Mouse (Mus musculus) liver, embryonic 12.5 days (tissue): ENCODE measurements at regions not wholly inside any gene's neighbourhood (a gene's known extent, or its start where the extent isn't known, plus 50 kb on each side); places are given as distances from the start of the nearest gene placed in this dataset.
"Not testable (repeated sequence)": the region's sequence is repeated elsewhere in the genome, so short reads cannot be mapped to it uniquely, and the experiment has no call there.

ENCODE experiments used
- ATAC-seq: fragments of 200-750 bp; cut with Nextera tagmentation; 2 replicates; pipeline ENCODE4 v1.8.0; 2017; ENCODE audit warnings: moderate number of reproducible peaks, mild to moderate bottlenecking, moderate library complexity
- H3K27ac ChIP-seq: fragments of 300-500 bp; sonication (generic); 2 replicates; pipeline ENCODE4 v1.5.1; 2016; ENCODE audit warnings: mild to moderate bottlenecking
- H3K27me3 ChIP-seq: fragments of 300-500 bp; sonication (generic); replicated peaks from 2 replicates; pipeline ENCODE4 v1.6.1; 2016; ENCODE audit warnings: mild to moderate bottlenecking, moderate library complexity
- H3K36me3 ChIP-seq: fragments of 300-500 bp; sonication (generic); 2 replicates; pipeline ENCODE4 v1.6.1; 2016; ENCODE audit warnings: mild to moderate bottlenecking, moderate library complexity
- H3K4me1 ChIP-seq: fragments of 300-500 bp; sonication (generic); 2 replicates; pipeline ENCODE4 v1.6.1; 2016
- H3K4me2 ChIP-seq: fragments of 300-500 bp; sonication (generic); 2 replicates; pipeline ENCODE4 v1.6.1; 2016; ENCODE audit warnings: mild to moderate bottlenecking, moderate library complexity
- H3K4me3 ChIP-seq: fragments of 300-500 bp; sonication (generic); 2 replicates; pipeline ENCODE4 v1.5.1; 2016; ENCODE audit warnings: mild to moderate bottlenecking, moderate library complexity
- H3K9ac ChIP-seq: fragments of 300-500 bp; sonication (generic); 2 replicates; pipeline ENCODE4 v1.6.1; 2016; ENCODE audit warnings: mild to moderate bottlenecking, moderate library complexity
- H3K9me3 ChIP-seq: fragments of 300-500 bp; sonication (generic); replicated peaks from 2 replicates; pipeline ENCODE4 v1.6.1; 2016; ENCODE audit warnings: mild to moderate bottlenecking, moderate library complexity
- WGBS: fragments of 180-500 bp; shearing (Covaris S2); methylation state at CpG from one replicate; pipeline ENCODE4 v1.1.7; 2016; ENCODE audit not compliant: insufficient replicate concordance; 5-methylcytosine and 5-hydroxymethylcytosine counted together

DNA sequence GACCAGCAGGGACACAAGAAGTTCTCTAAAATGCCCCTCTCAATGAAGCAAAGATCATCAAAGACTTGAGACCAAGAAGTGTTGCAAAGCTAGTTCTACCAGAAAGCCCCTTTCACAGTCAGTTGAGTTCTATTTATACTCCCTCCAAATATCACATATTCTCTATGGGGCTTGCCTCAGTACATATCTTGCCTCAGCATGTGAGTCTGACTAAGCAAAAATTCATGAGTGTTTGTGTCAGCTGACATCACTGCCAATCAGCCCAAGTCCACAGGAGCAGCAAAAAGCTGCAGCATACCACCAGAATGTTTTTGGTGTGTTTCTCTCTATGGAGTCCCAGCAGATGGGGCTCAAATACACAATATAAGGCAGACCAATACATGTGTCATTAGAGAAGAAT is 631.6 kb downstream of the Rpia start:
- H3K4me2 ChIP-seq: no peak overlapping the region
- ATAC-seq: peak; percentile 89
- no peak overlapping the region for H3K4me3 ChIP-seq
- H3K27ac ChIP-seq: no peak overlapping the region
- no peaks in the 10 kb centered on the region for H3K36me3 ChIP-seq
- H3K9me3 ChIP-seq: no peaks in the 10 kb centered on the region
- no peak overlapping the region for H3K9ac ChIP-seq
- no peaks in the 10 kb centered on the region for H3K4me1 ChIP-seq
- no peaks in the 10 kb centered on the region for H3K27me3 ChIP-seq

DNA sequence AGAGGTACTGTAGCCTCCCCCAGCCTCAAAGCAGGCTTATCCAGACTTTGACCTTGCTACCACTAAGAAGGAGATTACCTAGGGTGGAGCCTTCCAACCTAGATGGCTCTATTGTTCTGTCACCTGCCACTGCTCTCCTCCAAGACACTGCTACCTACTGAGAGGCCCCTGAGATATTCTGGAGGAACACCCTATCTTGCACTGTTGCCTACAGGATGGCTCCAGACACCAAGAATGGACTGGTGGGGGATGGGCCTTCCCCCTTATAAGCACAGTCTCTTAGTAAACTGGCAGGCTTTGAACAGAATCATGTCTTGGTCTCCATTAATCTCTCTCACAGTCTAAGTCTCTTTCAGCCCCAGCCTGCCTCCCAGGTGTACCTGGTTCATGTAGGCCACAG is 636.3 kb downstream of the Rpia start:
- H3K36me3 ChIP-seq, H3K4me3 ChIP-seq, H3K9ac ChIP-seq, H3K27me3 ChIP-seq, H3K4me2 ChIP-seq, H3K27ac ChIP-seq, H3K4me1 ChIP-seq, H3K9me3 ChIP-seq, ATAC-seq: not testable (repeated sequence)

DNA sequence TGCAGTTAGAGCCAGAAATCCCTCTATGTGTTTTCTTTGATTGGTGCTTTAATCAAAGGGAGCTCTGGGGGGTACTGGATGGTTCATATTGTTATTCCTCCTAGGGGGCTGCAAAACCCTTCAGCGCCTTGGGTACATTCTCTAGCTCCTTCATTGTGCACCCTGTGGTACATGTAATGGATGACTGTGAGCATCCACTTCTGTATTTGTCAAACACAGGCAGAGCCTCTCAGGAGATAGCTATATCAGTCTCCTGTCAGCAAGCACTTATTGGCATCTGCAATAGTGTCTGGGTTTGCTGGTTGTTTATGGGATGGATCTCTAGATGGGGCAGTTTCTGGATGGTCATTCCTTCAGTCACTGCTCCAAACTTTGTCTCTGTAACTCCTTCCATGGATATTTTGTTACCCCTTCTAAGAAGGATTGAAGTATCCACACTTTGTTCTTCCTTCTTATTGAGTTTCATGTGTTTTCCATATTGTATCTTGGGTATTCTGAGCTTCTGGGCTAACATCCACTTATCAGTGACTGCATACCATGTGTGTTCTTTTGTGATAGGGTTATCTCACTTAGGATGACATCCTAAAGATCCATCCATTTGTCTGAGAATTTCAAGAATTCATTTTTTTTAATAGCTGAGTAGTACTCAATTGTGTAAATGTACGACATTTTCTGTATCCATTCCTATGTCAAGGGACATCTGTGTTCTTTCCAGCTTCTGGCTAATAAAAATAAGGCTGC is 640.8 kb downstream of the Rpia start:
- not testable (repeated sequence) for H3K9ac ChIP-seq, H3K9me3 ChIP-seq, H3K27me3 ChIP-seq, H3K4me2 ChIP-seq, H3K36me3 ChIP-seq, H3K4me3 ChIP-seq
- Histone ChIP-seq H3K4me1 (peaks cover 12% of the 10 kb centered on the region; the same call in 1 of the 2 replicates), H3K27ac (peak overlapping the region; percentile 67)
- ATAC-seq: peak; percentile 83
- 56% methylated on average over 2 of the region's 2 CpGs for WGBS

DNA sequence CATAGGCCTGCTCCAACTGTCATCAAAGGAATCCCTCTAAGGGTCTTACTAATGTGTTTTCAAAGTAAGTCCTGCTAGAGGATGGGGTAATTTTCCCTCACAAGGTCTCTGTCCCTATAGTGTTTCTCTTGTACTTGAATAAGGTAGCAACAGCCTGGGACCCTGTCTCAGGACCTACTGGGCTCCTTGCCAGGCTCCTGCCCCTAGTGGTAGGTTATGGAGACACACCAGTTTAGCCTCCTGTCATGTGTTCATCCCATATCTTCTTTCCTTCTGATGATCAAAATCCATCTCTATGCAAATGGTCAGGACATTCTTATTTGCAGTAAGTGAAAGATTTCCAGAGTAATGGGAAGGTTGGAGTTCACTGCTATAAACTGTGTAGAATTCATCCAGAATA is 645.0 kb downstream of the Rpia start:
- no peak overlapping the region for H3K9ac ChIP-seq
- no peaks in the 10 kb centered on the region for H3K9me3 ChIP-seq
- no peak overlapping the region for H3K4me2 ChIP-seq
- H3K4me1 ChIP-seq: peaks cover 12% of the 10 kb centered on the region; the same call in 1 of the 2 replicates
- H3K4me3 ChIP-seq: no peak overlapping the region
- no peaks in the 10 kb centered on the region for H3K36me3 ChIP-seq
- H3K27me3 ChIP-seq: no peaks in the 10 kb centered on the region
- no peak for ATAC-seq
- H3K27ac ChIP-seq: no peak overlapping the region

DNA sequence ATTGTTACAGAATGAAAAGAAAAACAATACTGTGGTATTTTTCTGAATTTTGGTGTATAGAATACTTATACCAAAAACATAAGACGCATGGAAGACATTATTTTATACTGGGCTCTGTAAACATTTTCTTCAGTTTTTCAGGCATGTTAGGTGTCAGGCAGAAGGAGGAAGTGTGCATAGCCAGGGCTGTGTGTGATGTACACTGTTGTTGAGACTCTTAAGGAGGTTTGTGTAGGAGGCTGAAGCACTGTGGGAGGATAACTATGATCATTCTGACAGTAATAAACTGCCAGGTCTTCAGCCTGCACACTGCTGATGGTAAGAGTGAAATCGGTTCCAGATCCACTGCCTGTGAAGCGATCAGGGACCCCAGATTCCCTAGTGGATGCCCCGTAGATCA is 648.7 kb downstream of the Rpia start:
- H3K4me1 ChIP-seq, H3K27ac ChIP-seq, H3K4me3 ChIP-seq, H3K9me3 ChIP-seq, ATAC-seq, H3K9ac ChIP-seq, H3K36me3 ChIP-seq, H3K27me3 ChIP-seq, H3K4me2 ChIP-seq: not testable (repeated sequence)
- 63% methylated on average over 4 of the region's 4 CpGs for whole genome bisulfite sequencing

DNA sequence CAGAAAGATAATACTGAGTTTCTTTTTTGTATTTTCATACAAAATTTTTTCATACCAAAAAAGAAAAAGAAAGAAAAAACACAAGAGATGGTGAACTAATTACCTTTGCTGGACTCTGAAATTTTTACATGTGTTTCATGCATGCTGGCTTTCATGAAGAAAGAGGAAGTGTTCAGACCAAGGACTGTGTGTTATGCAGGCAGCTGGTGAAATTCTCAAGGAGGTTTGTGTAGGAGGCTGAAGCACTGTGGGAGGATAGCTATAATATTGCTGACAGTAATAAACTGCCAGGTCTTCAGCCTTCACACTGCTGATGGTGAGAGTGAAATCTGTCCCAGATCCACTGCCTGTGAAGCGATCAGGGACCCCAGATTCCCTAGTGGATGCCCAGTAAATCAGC is 675.2 kb downstream of the Rpia start:
- H3K4me2 ChIP-seq: no peak overlapping the region
- no peaks in the 10 kb centered on the region for H3K9me3 ChIP-seq
- no peak overlapping the region for H3K4me3 ChIP-seq
- no peak for ATAC-seq
- H3K27ac ChIP-seq: no peak overlapping the region
- H3K36me3 ChIP-seq: no peaks in the 10 kb centered on the region
- H3K27me3 ChIP-seq: no peaks in the 10 kb centered on the region
- no peaks in the 10 kb centered on the region for H3K4me1 ChIP-seq
- WGBS: 58% methylated on average over 1 of the region's 1 CpGs
- H3K9ac ChIP-seq: no peak overlapping the region

DNA sequence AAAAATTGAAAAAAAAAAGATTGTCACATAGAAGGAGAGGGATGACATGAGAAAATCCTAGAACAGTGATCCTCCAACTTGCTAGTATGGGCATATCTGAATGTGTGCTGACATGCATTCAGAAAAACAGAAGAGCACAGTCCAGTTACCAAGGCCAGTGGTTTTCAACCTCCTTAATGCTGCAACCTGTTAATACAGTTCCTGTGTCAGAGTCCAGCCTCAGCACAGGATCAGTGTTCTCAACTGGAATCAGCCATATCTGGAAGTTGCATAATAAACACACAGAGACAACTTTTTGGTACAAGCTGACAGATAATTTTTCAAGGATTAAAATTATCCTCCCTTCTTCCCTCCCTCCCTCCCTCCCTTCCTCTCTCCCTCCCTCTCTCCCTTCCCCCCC is 680.1 kb downstream of the Rpia start:
- Histone ChIP-seq H3K4me2 (no peak overlapping the region), H3K27me3 (no peaks in the 10 kb centered on the region), H3K27ac (no peak overlapping the region), H3K9ac (no peak overlapping the region), H3K36me3 (no peaks in the 10 kb centered on the region), H3K4me1 (no peaks in the 10 kb centered on the region), H3K4me3 (no peak overlapping the region), H3K9me3 (no peaks in the 10 kb centered on the region)
- ATAC-seq: no peak

DNA sequence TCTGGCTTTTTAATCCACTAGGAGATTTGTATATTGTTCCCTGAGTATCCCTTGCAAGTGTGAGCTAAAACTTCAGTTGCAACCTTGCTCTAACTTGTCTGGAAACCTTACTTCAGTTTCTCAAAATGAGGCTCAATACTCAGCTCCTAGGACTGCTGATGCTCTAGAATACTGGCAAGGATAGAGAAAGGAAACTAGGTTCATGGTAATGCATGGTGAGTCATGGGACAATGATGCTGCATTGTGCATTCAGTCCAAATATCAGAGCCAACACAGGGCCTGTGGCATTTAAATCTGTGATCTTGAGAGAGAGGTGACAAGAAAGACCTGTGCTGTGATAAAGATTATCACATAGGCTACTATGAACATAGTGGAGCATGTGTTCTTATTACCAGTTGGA is 682.6 kb downstream of the Rpia start:
- H3K27me3 ChIP-seq, H3K9ac ChIP-seq, H3K27ac ChIP-seq, H3K4me1 ChIP-seq, ATAC-seq, H3K4me3 ChIP-seq, H3K4me2 ChIP-seq, H3K9me3 ChIP-seq, H3K36me3 ChIP-seq: not testable (repeated sequence)

DNA sequence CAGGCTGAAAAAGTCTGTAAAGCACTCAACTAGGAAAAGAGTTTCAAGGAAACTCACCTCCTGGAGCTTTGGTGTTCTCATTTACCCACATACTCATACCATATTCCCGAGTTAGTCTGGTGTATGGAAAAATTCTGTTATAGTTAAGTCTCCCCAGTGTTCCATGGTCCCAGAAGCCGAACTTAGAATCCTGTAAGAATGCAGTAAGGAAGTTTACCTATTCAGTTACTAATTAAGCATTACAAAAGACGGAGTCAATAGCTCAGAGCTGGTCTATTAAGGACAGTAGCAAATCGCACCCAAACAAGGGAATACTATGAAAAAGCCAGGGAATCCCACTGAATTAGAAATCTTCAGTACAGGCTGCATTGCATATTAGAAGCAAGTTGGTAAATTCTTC is 688.3 kb downstream of the Rpia start:
- H3K4me3 ChIP-seq: no peak overlapping the region
- ATAC-seq: no peak
- no peaks in the 10 kb centered on the region for H3K4me1 ChIP-seq
- no peak overlapping the region for H3K27ac ChIP-seq
- no peaks in the 10 kb centered on the region for H3K9me3 ChIP-seq
- H3K27me3 ChIP-seq: no peaks in the 10 kb centered on the region
- no peak overlapping the region for H3K4me2 ChIP-seq
- 53% methylated on average over 4 of the region's 4 CpGs for WGBS
- H3K36me3 ChIP-seq: no peaks in the 10 kb centered on the region
- no peak overlapping the region for H3K9ac ChIP-seq

DNA sequence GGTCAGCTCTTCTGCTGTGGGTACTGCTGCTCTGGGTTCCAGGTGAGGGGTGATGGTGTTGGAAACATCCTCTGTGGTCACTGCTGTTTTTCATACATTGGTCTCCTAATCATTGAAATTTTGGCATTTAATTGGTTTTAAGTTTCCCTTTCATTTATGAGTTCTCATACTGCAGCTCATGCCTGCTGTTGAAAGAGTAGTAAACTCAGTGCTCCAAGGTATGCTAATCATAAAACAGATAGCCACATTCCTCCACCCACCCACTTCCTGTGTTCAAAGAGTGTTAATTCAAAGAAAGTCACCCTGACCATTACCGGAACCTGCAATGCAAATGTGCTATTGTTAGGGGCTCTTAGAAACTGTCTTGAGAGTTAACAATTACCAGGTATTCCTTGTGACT is 688.9 kb downstream of the Rpia start:
- H3K4me3 ChIP-seq, ATAC-seq, H3K27ac ChIP-seq, H3K4me2 ChIP-seq, H3K4me1 ChIP-seq, H3K27me3 ChIP-seq, H3K9me3 ChIP-seq, H3K36me3 ChIP-seq, H3K9ac ChIP-seq: not testable (repeated sequence)
- WGBS: 37% methylated on average over 1 of the region's 1 CpGs

DNA sequence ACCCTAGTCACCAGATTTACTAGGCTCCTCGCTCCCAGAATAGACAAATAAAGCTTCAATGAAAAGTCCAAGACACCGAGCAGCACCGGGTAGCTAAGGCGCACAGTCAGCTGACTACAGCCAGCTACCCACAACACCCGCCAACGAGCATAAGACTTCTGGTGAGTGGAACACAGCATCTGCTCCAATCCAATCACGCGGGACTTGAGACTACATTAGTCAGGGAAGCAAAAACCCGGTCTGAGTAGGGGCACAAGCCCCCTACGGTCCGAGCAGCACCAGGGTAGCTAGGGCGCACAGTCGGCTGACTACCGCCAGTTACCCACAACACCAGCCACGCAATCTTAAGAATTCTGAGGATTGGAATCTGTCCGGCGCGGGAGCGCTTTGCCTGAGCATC is 704.0 kb downstream of the Rpia start:
- WGBS: 76% methylated on average over 19 of the region's 19 CpGs
- ATAC-seq: no peak
- Histone ChIP-seq H3K9ac (no peak overlapping the region), H3K27me3 (no peaks in the 10 kb centered on the region), H3K36me3 (no peaks in the 10 kb centered on the region), H3K27ac (no peak overlapping the region), H3K4me1 (no peaks in the 10 kb centered on the region), H3K4me2 (no peak overlapping the region), H3K4me3 (no peak overlapping the region), H3K9me3 (no peaks in the 10 kb centered on the region)

DNA sequence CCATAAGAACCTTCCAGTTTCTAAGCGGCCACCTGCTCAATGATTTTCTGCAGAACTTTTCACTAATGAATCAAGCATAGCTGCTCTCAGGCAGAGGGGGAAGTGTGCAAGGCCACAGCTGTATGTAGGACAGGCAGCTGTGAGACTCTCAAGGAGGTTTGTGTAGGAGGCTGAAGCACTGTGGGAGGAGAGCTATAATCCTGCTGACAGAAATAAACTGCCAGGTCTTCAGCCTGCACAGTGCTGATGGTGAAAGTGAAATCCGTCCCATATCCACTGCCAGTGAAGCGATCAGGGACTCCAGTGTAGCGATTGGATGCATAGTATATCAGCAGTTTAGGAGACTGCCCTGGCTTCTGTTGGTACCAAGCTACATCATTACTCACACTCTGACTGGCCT is 718.2 kb downstream of the Rpia start:
- Histone ChIP-seq H3K9ac (no peak overlapping the region), H3K36me3 (no peaks in the 10 kb centered on the region), H3K27me3 (no peaks in the 10 kb centered on the region), H3K9me3 (no peaks in the 10 kb centered on the region), H3K4me1 (no peaks in the 10 kb centered on the region), H3K4me2 (no peak overlapping the region), H3K27ac (no peak overlapping the region), H3K4me3 (no peak overlapping the region)
- 69% methylated on average over 4 of the region's 4 CpGs for WGBS
- no peak for ATAC-seq

DNA sequence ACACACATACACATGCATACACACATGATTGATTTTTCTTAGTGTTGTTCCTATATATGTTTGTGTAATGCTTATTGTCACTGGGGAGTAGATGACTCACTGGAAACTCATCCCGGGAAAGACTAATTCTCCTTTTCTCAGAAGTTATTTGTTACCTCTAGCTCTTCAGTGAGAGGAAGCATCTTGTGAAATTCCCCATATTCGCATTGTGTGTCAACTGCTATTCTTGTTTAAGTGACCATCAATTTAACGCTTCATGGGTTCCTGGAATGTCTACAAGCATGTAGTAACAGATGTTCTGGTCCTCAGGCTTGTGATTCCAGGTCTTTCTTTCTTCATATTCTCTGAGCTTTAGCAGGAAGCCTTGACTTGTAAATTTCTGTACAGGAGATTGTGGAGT is 720.0 kb downstream of the Rpia start:
- WGBS: 67% methylated on average over 3 of the region's 3 CpGs
- H3K36me3 ChIP-seq: no peaks in the 10 kb centered on the region
- no peak overlapping the region for H3K4me2 ChIP-seq
- H3K9me3 ChIP-seq: no peaks in the 10 kb centered on the region
- no peak for ATAC-seq
- H3K4me1 ChIP-seq: no peaks in the 10 kb centered on the region
- no peaks in the 10 kb centered on the region for H3K27me3 ChIP-seq
- H3K4me3 ChIP-seq: no peak overlapping the region
- no peak overlapping the region for H3K9ac ChIP-seq
- H3K27ac ChIP-seq: no peak overlapping the region
